Mouse (Mus musculus) testis, adult 2 months (tissue): ENCODE data around the gene Wfdc3. TPM values are rescaled to one million over a fixed set of nuclear protein-coding genes. Genes with fewer than 3 reads are reported as not detected.

Experiments
- H3K27ac ChIP-seq: fragments of 200-500 bp; 2 replicates; pipeline ENCODE4 v1.5.1; 2012; ENCODE audit warnings: low read depth, low read length; ENCODE audit not compliant: control insufficient read depth, insufficient read depth
- H3K27me3 ChIP-seq: fragments of 200-500 bp; 2 replicates; pipeline ENCODE4 v1.6.1; 2012; ENCODE audit warnings: mild to moderate bottlenecking, low read length, moderate library complexity; ENCODE audit not compliant: control insufficient read depth, insufficient read depth
- H3K36me3 ChIP-seq: fragments of 200-500 bp; 2 replicates; pipeline ENCODE4 v1.6.1; 2012; ENCODE audit warnings: mild to moderate bottlenecking, low read length; ENCODE audit not compliant: control insufficient read depth, insufficient read depth
- H3K4me1 ChIP-seq: fragments of 200-500 bp; 2 replicates; pipeline ENCODE4 v1.6.1; 2012; ENCODE audit warnings: low read length; ENCODE audit not compliant: control insufficient read depth, insufficient read depth
- H3K4me3 ChIP-seq: fragments of 200-500 bp; 2 replicates; pipeline ENCODE4 v1.5.1; 2012; ENCODE audit warnings: low read depth, mild to moderate bottlenecking, low read length, moderate library complexity, mixed read lengths; ENCODE audit not compliant: control insufficient read depth
- CTCF ChIP-seq: fragments of 200-500 bp; IDR thresholded peaks from 2 replicates; pipeline ENCODE4 v1.5.1; 2012; ENCODE audit warnings: low read depth, mild to moderate bottlenecking, inconsistent platforms, low read length, moderate library complexity; ENCODE audit not compliant: control insufficient read depth, insufficient read depth, insufficient replicate concordance
- POLR2A ChIP-seq: fragments of 200-500 bp; IDR thresholded peaks from 2 replicates; pipeline ENCODE4 v1.6.1; 2012; ENCODE audit warnings: low read depth, mild to moderate bottlenecking, inconsistent platforms, low read length, moderate library complexity; ENCODE audit not compliant: control insufficient read depth
- polyA plus RNA-seq: library from polyadenylated mRNA; depleted of rRNA; stranded (reverse); fragments of >200 nt; gene quantifications from 2 replicates; pipeline ENCODE4 v1.2.3, GENCODE M21; 2012

The Wfdc3 gene
- polyA plus RNA-seq, 1 experiment: 120 TPM

- Histone ChIP-seq H3K27me3 (no peaks in the 10 kb centered on the region), H3K27ac (no peak overlapping the region), H3K4me3 (no peak overlapping the region), H3K36me3 (peaks cover 3% of the 10 kb centered on the region), H3K4me1 (peaks cover 15% of the 10 kb centered on the region)
- TF ChIP-seq POLR2A (no peak), CTCF (no peak)
Measured at GRCm38 (mm10) chr2:164773989-164774364, 28.2 kb upstream of the Wfdc3 start.

- Histone ChIP-seq H3K27me3 (no peaks in the 10 kb centered on the region), H3K27ac (no peak overlapping the region), H3K4me1 (peaks cover 15% of the 10 kb centered on the region), H3K36me3 (peaks cover 3% of the 10 kb centered on the region), H3K4me3 (no peak overlapping the region)
- no peak for TF ChIP-seq POLR2A
- TF ChIP-seq CTCF: no peak
Measured at GRCm38 (mm10) chr2:164773229-164773988, 27.7 kb upstream of the Wfdc3 start.

- Histone ChIP-seq H3K27ac (no peak overlapping the region), H3K4me3 (peak overlapping the region; percentile 92), H3K4me1 (peaks cover 10% of the 10 kb centered on the region), H3K36me3 (peaks cover 9% of the 10 kb centered on the region), H3K27me3 (no peaks in the 10 kb centered on the region)
- TF ChIP-seq CTCF: no peak
- TF ChIP-seq POLR2A: no peak
Measured at GRCm38 (mm10) chr2:164771123-164771522, 25.4 kb upstream of the Wfdc3 start.

- H3K4me1 ChIP-seq: peaks cover 10% of the 10 kb centered on the region
- TF ChIP-seq POLR2A (no peak), CTCF (no peak)
- no peaks in the 10 kb centered on the region for H3K27me3 ChIP-seq
- H3K27ac ChIP-seq: peak overlapping the region; percentile 74; the same call in 1 of the 2 replicates
- H3K4me3 ChIP-seq: peak overlapping the region; percentile 92
- H3K36me3 ChIP-seq: peaks cover 9% of the 10 kb centered on the region
Measured at GRCm38 (mm10) chr2:164770279-164770678, 24.5 kb upstream of the Wfdc3 start.

- no peaks in the 10 kb centered on the region for H3K27me3 ChIP-seq
- peak within 1 kb of the TSS; percentile 92 for H3K4me3 ChIP-seq
- TF ChIP-seq CTCF: no peak
- peak; percentile 68; the same call in 1 of the 2 replicates for TF ChIP-seq POLR2A
- peak within 1 kb of the TSS; percentile 74 for H3K27ac ChIP-seq
- peaks cover 9% of the 10 kb centered on the region for H3K36me3 ChIP-seq
- peaks cover 10% of the 10 kb centered on the region for H3K4me1 ChIP-seq
Measured at GRCm38 (mm10) chr2:164769258-164770037, 23.7 kb upstream of the Wfdc3 start, which contains the start of gene Ube2c. Gene Ube2c, plus strand, starts transcription at chr2:164769898.

- H3K27ac ChIP-seq: no peak overlapping the region
- H3K27me3 ChIP-seq: no peaks in the 10 kb centered on the region
- H3K4me3 ChIP-seq: no peak overlapping the region
- H3K36me3 ChIP-seq: peaks cover 9% of the 10 kb centered on the region
- peaks cover 10% of the 10 kb centered on the region for H3K4me1 ChIP-seq
- TF ChIP-seq CTCF (no peak), POLR2A (no peak)
Measured at GRCm38 (mm10) chr2:164767812-164768540, 22.2 kb upstream of the Wfdc3 start.

GRCm38 (mm10) chr2:164765841-164766240 lies 20.1 kb upstream of the Wfdc3 start:
- H3K4me1 ChIP-seq: peaks cover 10% of the 10 kb centered on the region
- H3K36me3 ChIP-seq: peaks cover 6% of the 10 kb centered on the region

More at GRCm38 (mm10) chr2:164765841-164766240, 20.1 kb upstream of the Wfdc3 start:
- Histone ChIP-seq H3K27me3 (no peaks in the 10 kb centered on the region), H3K27ac (no peak overlapping the region), H3K4me3 (no peak overlapping the region)
- TF ChIP-seq CTCF: no peak
- TF ChIP-seq POLR2A: no peak
